Mouse (Mus musculus) layer of hippocampus, adult 9-10 months (tissue): ENCODE measurements around the gene Sbp.
"Not testable (repeated sequence)": the region's sequence is repeated elsewhere in the genome, so short reads cannot be mapped to it uniquely, and the experiment has no call there.

Experiments used
- DNase-seq: peaks from one replicate; pipeline ENCODE4 v3.0.0; 2022; ENCODE audit warnings: low spot score

Sbp gene

GRCm38 (mm10) chr17:23941372-23941771 is at the start of gene Sbp:
Sbp (plus strand) TSS chr17:23941672.
- no peak for DNase-seq

GRCm38 (mm10) chr17:23917158-23917557 is 24.3 kb upstream of the Sbp start, which contains the start of gene Dcpp3:
Dcpp3 (plus strand) TSS chr17:23917458.
- DNase-seq: not testable (repeated sequence)

GRCm38 (mm10) chr17:23924531-23925007 is 16.9 kb upstream of the Sbp start:
- peak; percentile 83 for DNase-seq

- peak; percentile 17 for DNase-seq
Measured at GRCm38 (mm10) chr17:23925090-23925493, 16.4 kb upstream of the Sbp start.

GRCm38 (mm10) chr17:23931157-23931556 is 10.3 kb upstream of the Sbp start:
- no peak for DNase-seq

- DNase-seq: not testable (repeated sequence)
Measured at GRCm38 (mm10) chr17:23947486-23947885, 6.0 kb downstream of the Sbp start.

GRCm38 (mm10) chr17:23949068-23949467 is 7.6 kb downstream of the Sbp start:
- no peak for DNase-seq

GRCm38 (mm10) chr17:23950828-23951227 is 9.4 kb downstream of the Sbp start:
- DNase-seq: not testable (repeated sequence)

- DNase-seq: no peak
Measured at GRCm38 (mm10) chr17:23955174-23955573, 13.7 kb downstream of the Sbp start, which contains the start of gene Sbpl. Sbpl (minus strand) TSS chr17:23955274.

- peak; percentile 90 for DNase-seq
Measured at GRCm38 (mm10) chr17:23960084-23960738, 18.7 kb downstream of the Sbp start.

GRCm38 (mm10) chr17:23961573-23962122 is 20.2 kb downstream of the Sbp start:
- DNase-seq: no peak

GRCm38 (mm10) chr17:23965805-23966425 is 24.4 kb downstream of the Sbp start:
- no peak for DNase-seq

- no peak for DNase-seq
Measured at GRCm38 (mm10) chr17:23966658-23967401, 25.4 kb downstream of the Sbp start.

GRCm38 (mm10) chr17:23968780-23969179 is 27.3 kb downstream of the Sbp start:
- no peak for DNase-seq

- DNase-seq: peak; percentile 73
Measured at GRCm38 (mm10) chr17:23969231-23969630, 27.8 kb downstream of the Sbp start.

- DNase-seq: no peak
Measured at GRCm38 (mm10) chr17:23971315-23971714, 29.8 kb downstream of the Sbp start.

- DNase-seq: no peak
Measured at GRCm38 (mm10) chr17:23976665-23977064, 35.2 kb downstream of the Sbp start.

GRCm38 (mm10) chr17:23979471-23979870 is 38.0 kb downstream of the Sbp start:
- no peak for DNase-seq

- DNase-seq: no peak
Measured at GRCm38 (mm10) chr17:23980297-23980909, 38.9 kb downstream of the Sbp start, which contains the start of gene Prss30. Prss30 (minus strand) TSS chr17:23980566.

- no peak for DNase-seq
Measured at GRCm38 (mm10) chr17:23982912-23983311, 41.4 kb downstream of the Sbp start.

- no peak for DNase-seq
Measured at GRCm38 (mm10) chr17:23984989-23985388, 43.5 kb downstream of the Sbp start.

- DNase-seq: no peak
Measured at GRCm38 (mm10) chr17:23989802-23990201, 48.3 kb downstream of the Sbp start.
